Mouse (Mus musculus): ENCODE measurements around the gene Ankrd55.

The Ankrd55 gene

GRCm38 (mm10) chr13:112381476-112381875, 93.2 kb downstream of the Ankrd55 start:
- no peak for DNase-seq (ENCODE audit: low read depth)

- no peak for DNase-seq (ENCODE audit: low read depth)
Observed at GRCm38 (mm10) chr13:112382457-112382856, 94.2 kb downstream of the Ankrd55 start.

- no peak for DNase-seq (ENCODE audit: low read depth)
Observed at GRCm38 (mm10) chr13:112382956-112383355, 94.7 kb downstream of the Ankrd55 start.

GRCm38 (mm10) chr13:112383941-112384659, 95.8 kb downstream of the Ankrd55 start:
- no peak for DNase-seq (ENCODE audit: low read depth)

- no peak for DNase-seq (ENCODE audit: low read depth)
Observed at GRCm38 (mm10) chr13:112385040-112385439, 96.8 kb downstream of the Ankrd55 start.

- no peak for DNase-seq (ENCODE audit: low read depth)
Observed at GRCm38 (mm10) chr13:112386494-112387075, 98.3 kb downstream of the Ankrd55 start.

- no peak for DNase-seq (ENCODE audit: low read depth)
Observed at GRCm38 (mm10) chr13:112387279-112387678, 99.0 kb downstream of the Ankrd55 start.

GRCm38 (mm10) chr13:112388176-112388575, 99.9 kb downstream of the Ankrd55 start:
- no peak for DNase-seq (ENCODE audit: low read depth)

- DNase-seq (ENCODE audit: low read depth): no peak
Observed at GRCm38 (mm10) chr13:112390206-112390605, 102.0 kb downstream of the Ankrd55 start.

GRCm38 (mm10) chr13:112391354-112391753, 103.1 kb downstream of the Ankrd55 start:
- no peak for DNase-seq (ENCODE audit: low read depth)

GRCm38 (mm10) chr13:112393356-112393755, 105.1 kb downstream of the Ankrd55 start:
- no peak for DNase-seq (ENCODE audit: low read depth)

- no peak for DNase-seq (ENCODE audit: low read depth)
Observed at GRCm38 (mm10) chr13:112394271-112394670, 106.0 kb downstream of the Ankrd55 start.

GRCm38 (mm10) chr13:112404723-112405122, 116.5 kb downstream of the Ankrd55 start:
- DNase-seq (ENCODE audit: low read depth): no peak

- no peak for DNase-seq (ENCODE audit: low read depth)
Observed at GRCm38 (mm10) chr13:112405184-112405583, 116.9 kb downstream of the Ankrd55 start.

- DNase-seq (ENCODE audit: low read depth): no peak
Observed at GRCm38 (mm10) chr13:112406618-112407017, 118.4 kb downstream of the Ankrd55 start.

- DNase-seq (ENCODE audit: low read depth): no peak
Observed at GRCm38 (mm10) chr13:112407181-112407700, 119.0 kb downstream of the Ankrd55 start.

GRCm38 (mm10) chr13:112407776-112408490, 119.7 kb downstream of the Ankrd55 start:
- DNase-seq (ENCODE audit: low read depth): no peak

- no peak for DNase-seq (ENCODE audit: low read depth)
Observed at GRCm38 (mm10) chr13:112408701-112409100, 120.5 kb downstream of the Ankrd55 start.

GRCm38 (mm10) chr13:112409331-112409730, 121.1 kb downstream of the Ankrd55 start:
- DNase-seq (ENCODE audit: low read depth): no peak

GRCm38 (mm10) chr13:112409851-112410250, 121.6 kb downstream of the Ankrd55 start:
- DNase-seq (ENCODE audit: low read depth): no peak

GRCm38 (mm10) chr13:112410461-112410860, 122.2 kb downstream of the Ankrd55 start:
- no peak for DNase-seq (ENCODE audit: low read depth)

- no peak for DNase-seq (ENCODE audit: low read depth)
Observed at GRCm38 (mm10) chr13:112411216-112411822, 123.1 kb downstream of the Ankrd55 start.
